Mouse (Mus musculus) small intestine, adult 2 months (tissue): ENCODE results near the gene Hnrnpa1.
"Not testable (repeated sequence)": the region's sequence is repeated elsewhere in the genome, so short reads cannot be mapped to it uniquely, and the experiment has no call there.

Experiments used
- CTCF ChIP-seq: fragments of 200-500 bp; IDR thresholded peaks from 2 replicates; pipeline ENCODE4 v1.5.1; 2012; ENCODE audit warnings: low read depth, mild to moderate bottlenecking, control low read depth, inconsistent platforms, low read length, moderate library complexity, mixed read lengths; ENCODE audit not compliant: insufficient replicate concordance, insufficient read length; ENCODE audit errors: extremely low read depth
- POLR2A ChIP-seq: fragments of 200-500 bp; IDR thresholded peaks from 2 replicates; pipeline ENCODE4 v1.6.1; 2012; ENCODE audit warnings: low read depth, mild to moderate bottlenecking, control low read depth, inconsistent platforms, low read length, moderate library complexity

DNA sequence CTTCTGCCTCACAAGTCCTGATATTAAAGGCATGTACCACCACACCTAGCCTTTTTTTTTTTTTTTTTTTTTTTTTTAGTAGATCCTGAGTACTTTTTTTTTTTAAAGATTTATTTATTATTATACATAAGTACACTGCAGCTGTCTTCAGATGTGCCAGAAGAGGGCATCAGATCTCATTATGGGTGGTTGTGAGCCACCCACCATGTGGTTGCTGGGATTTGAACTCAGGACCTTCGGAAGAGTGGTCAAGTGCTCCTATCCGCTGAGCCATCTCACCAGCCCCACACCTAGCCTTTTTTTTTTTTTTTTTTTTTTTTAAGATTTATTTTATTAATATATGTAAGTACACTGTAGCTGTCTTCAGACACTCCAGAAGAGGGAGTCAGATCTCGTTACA, 35.7 kb downstream of the Hnrnpa1 start:
- TF ChIP-seq POLR2A, CTCF: not testable (repeated sequence)
